Mouse (Mus musculus): ENCODE data around the gene Rars.

Gene Rars

GRCm38 (mm10) chr11:35769746-35770437, 64.4 kb downstream of the Rars start:
- peak; percentile 90 for DNase-seq

GRCm38 (mm10) chr11:35769188-35769745, 65.0 kb downstream of the Rars start, which contains the start of gene Pank3:
TSS of gene Pank3 (plus strand) at chr11:35769484.
- peak; percentile 94 for DNase-seq

GRCm38 (mm10) chr11:35766845-35767244, 67.5 kb downstream of the Rars start:
- DNase-seq = no peak

GRCm38 (mm10) chr11:35760627-35761003, 73.7 kb downstream of the Rars start:
- no peak for DNase-seq

- DNase-seq = no peak
These were observed 74.2 kb downstream of the Rars start for GRCm38 (mm10) chr11:35760001-35760626.
